Mouse (Mus musculus) megakaryocyte, embryonic 14.5 days (primary cell): ENCODE data around the gene Gdap1l1.

ENCODE experiments used
- FLI1 ChIP-seq: IDR thresholded peaks from 2 replicates; pipeline ENCODE4 v1.6.1; 2012; ENCODE audit warnings: low read length, inconsistent platforms, mixed read lengths
- GATA1 ChIP-seq: IDR thresholded peaks from 3 replicates; pipeline ENCODE4 v1.6.1; 2012; ENCODE audit warnings: mixed read lengths, low read length, inconsistent platforms, borderline replicate concordance

- TF ChIP-seq GATA1, result no peak
- TF ChIP-seq FLI1, result no peak
Observed at GRCm38 (mm10) chr2:163452738-163453137, 14.5 kb downstream of the Gdap1l1 start.
